Mouse (Mus musculus): ENCODE data around the gene Entpd3.
A peak's percentile ranks its signal among the peaks of the same experiment; 100 is the strongest.

GRCm38 (mm10) chr9:120591490-120591889, 51.9 kb downstream of the Entpd3 start:
- TF ChIP-seq POLR2A (IDR thresholded peaks at IDR 0.05; ENCODE audit: control insufficient read depth, low read depth, low read length), result no peak
- TF ChIP-seq CTCF (IDR thresholded peaks at IDR 0.05; ENCODE audit: control insufficient read depth, insufficient read depth, insufficient replicate concordance, low read depth, low read length), result peak; percentile 77
